Mouse (Mus musculus) neural tube, embryonic 11.5 days (tissue): ENCODE data around the gene Myl7. TPM values are rescaled to one million over a fixed set of nuclear protein-coding genes. Genes with fewer than 3 reads are reported as not detected.
"Not testable (repeated sequence)": the region's sequence is repeated elsewhere in the genome, so short reads cannot be mapped to it uniquely, and the experiment has no call there.

Experiments
- ATAC-seq: fragments of 200-750 bp; cut with Nextera tagmentation; 2 replicates; pipeline ENCODE4 v1.8.0; 2017; ENCODE audit warnings: moderate number of reproducible peaks, mild to moderate bottlenecking, moderate TSS enrichment, moderate library complexity; ENCODE audit not compliant: insufficient read depth, low FRiP score, low TSS enrichment
- DNase-seq: peaks from one replicate; pipeline ENCODE4 v3.0.0-alpha.2; 2015; ENCODE audit warnings: low spot score
- H3K27ac ChIP-seq: fragments of 300-500 bp; sonication (generic); 2 replicates; pipeline ENCODE4 v1.5.1; 2014; ENCODE audit warnings: low read depth, mild to moderate bottlenecking, low read length
- H3K27me3 ChIP-seq: fragments of 300-500 bp; sonication (generic); 2 replicates; pipeline ENCODE4 v1.6.1; 2014; ENCODE audit warnings: mild to moderate bottlenecking, low read length, mixed read lengths; ENCODE audit not compliant: control insufficient read depth, insufficient read depth
- H3K36me3 ChIP-seq: fragments of 300-500 bp; sonication (generic); 2 replicates; pipeline ENCODE4 v1.6.1; 2014; ENCODE audit warnings: mild to moderate bottlenecking, low read length, moderate library complexity, mixed read lengths; ENCODE audit not compliant: control insufficient read depth, insufficient read depth
- H3K4me1 ChIP-seq: fragments of 300-500 bp; sonication (generic); 2 replicates; pipeline ENCODE4 v1.6.1; 2014; ENCODE audit warnings: low read length, mixed read lengths; ENCODE audit not compliant: control insufficient read depth, insufficient read depth
- H3K4me2 ChIP-seq: fragments of 300-500 bp; sonication (generic); 2 replicates; pipeline ENCODE4 v1.6.1; 2014; ENCODE audit warnings: low read depth, mild to moderate bottlenecking, moderate library complexity
- H3K4me3 ChIP-seq: fragments of 300-500 bp; sonication (generic); 2 replicates; pipeline ENCODE4 v1.5.1; 2014; ENCODE audit warnings: low read depth, low read length
- H3K9ac ChIP-seq: fragments of 300-500 bp; sonication (generic); 2 replicates; pipeline ENCODE4 v1.6.1; 2014; ENCODE audit warnings: mild to moderate bottlenecking, low read length
- H3K9me3 ChIP-seq: fragments of 300-500 bp; sonication (generic); 2 replicates; pipeline ENCODE4 v1.6.1; 2016; ENCODE audit warnings: low read length; ENCODE audit not compliant: control insufficient read depth
- WGBS: fragments of 180-500 bp; shearing (Covaris S2); extraction: QIAGEN DNeasy Blood & Tissue Kit; methylation state at CpG from one replicate; pipeline ENCODE4 v1.1.7; 2014; 5-methylcytosine and 5-hydroxymethylcytosine counted together
- polyA plus RNA-seq: library from polyadenylated mRNA; unstranded; fragments of >200 nt; fragmentation: Nextera tagmentation; extraction: Ambion mirVana; gene quantifications from 2 replicates; pipeline ENCODE4 v1.2.1, GENCODE M21; 2014

The Myl7 gene
- polyA plus RNA-seq, 1 experiment from 2014 or later = 16.9 TPM

GRCm38 (mm10) chr11:5899286-5899685 lies 704 bp upstream of the Myl7 start:
- H3K4me1 ChIP-seq = peaks cover 23% of the 10 kb centered on the region
- H3K27me3 ChIP-seq = 0 out of 2 replicates have a peak, but pooled peaks cover 4% of the 10 kb centered on the region

GRCm38 (mm10) chr11:5897839-5898238 lies 743 bp downstream of the Myl7 start:
- Histone ChIP-seq H3K9ac (no peak overlapping the region; the same call in 1 of the 2 replicates), H3K4me3 (no peak overlapping the region), H3K27me3 (0 out of 2 replicates have a peak, but pooled peaks cover 4% of the 10 kb centered on the region), H3K36me3 (no peaks in the 10 kb centered on the region), H3K4me2 (0 out of 2 replicates have a peak overlapping the region, but pooled peaks have one; percentile 7), H3K27ac (no peak overlapping the region), H3K9me3 (no peaks in the 10 kb centered on the region), H3K4me1 (peaks cover 23% of the 10 kb centered on the region)
- 7% methylated on average over 10 of the region's 10 CpGs for WGBS
- no peak for DNase-seq
- no peak for ATAC-seq

More at GRCm38 (mm10) chr11:5899286-5899685, 704 bp upstream of the Myl7 start:
- WGBS = 88% methylated on average over 10 of the region's 10 CpGs
- no peaks in the 10 kb centered on the region for H3K36me3 ChIP-seq
- H3K9ac ChIP-seq = no peak overlapping the region
- H3K4me2 ChIP-seq = no peak overlapping the region
- no peaks in the 10 kb centered on the region for H3K9me3 ChIP-seq
- DNase-seq = no peak
- no peak for ATAC-seq
- no peak overlapping the region for H3K27ac ChIP-seq
- no peak overlapping the region for H3K4me3 ChIP-seq

- no peak overlapping the region for H3K27ac ChIP-seq
- DNase-seq (no peak), ATAC-seq (no peak)
- H3K9me3 ChIP-seq = no peaks in the 10 kb centered on the region
- WGBS = 14% methylated on average over 16 of the region's 16 CpGs
- 0 out of 2 replicates have a peak, but pooled peaks cover 4% of the 10 kb centered on the region for H3K27me3 ChIP-seq
- H3K9ac ChIP-seq = no peak overlapping the region
- no peaks in the 10 kb centered on the region for H3K36me3 ChIP-seq
- no peak overlapping the region for H3K4me3 ChIP-seq
- peaks cover 25% of the 10 kb centered on the region for H3K4me1 ChIP-seq
- no peak overlapping the region for H3K4me2 ChIP-seq
These were observed 1.4 kb downstream of the Myl7 start for GRCm38 (mm10) chr11:5897230-5897629.

GRCm38 (mm10) chr11:5893807-5894206 lies 4.8 kb downstream of the Myl7 start:
- Histone ChIP-seq H3K4me1 (peaks cover 17% of the 10 kb centered on the region; the same call in 1 of the 2 replicates), H3K36me3 (no peaks in the 10 kb centered on the region), H3K27ac (no peak overlapping the region), H3K9me3 (no peaks in the 10 kb centered on the region), H3K9ac (no peak overlapping the region), H3K4me2 (no peak overlapping the region), H3K27me3 (0 out of 2 replicates have a peak, but pooled peaks cover 4% of the 10 kb centered on the region), H3K4me3 (no peak overlapping the region)
- WGBS = 62% methylated on average over 6 of the region's 6 CpGs
- DNase-seq = no peak
- ATAC-seq = no peak

- Histone ChIP-seq H3K36me3 (no peaks in the 10 kb centered on the region), H3K4me2 (no peak overlapping the region), H3K27me3 (0 out of 2 replicates have a peak, but pooled peaks cover 4% of the 10 kb centered on the region), H3K9ac (no peak overlapping the region), H3K9me3 (no peaks in the 10 kb centered on the region), H3K27ac (0 out of 2 replicates have a peak overlapping the region, but pooled peaks have one; percentile 34), H3K4me1 (peaks cover 17% of the 10 kb centered on the region; the same call in 1 of the 2 replicates), H3K4me3 (no peak overlapping the region)
- 53% methylated on average over 4 of the region's 4 CpGs for WGBS
- ATAC-seq = no peak
- DNase-seq = no peak
These were observed 5.7 kb downstream of the Myl7 start for GRCm38 (mm10) chr11:5892810-5893368.

GRCm38 (mm10) chr11:5892151-5892591 lies 6.4 kb downstream of the Myl7 start:
- Histone ChIP-seq H3K4me2 (no peak overlapping the region), H3K4me3 (no peak overlapping the region), H3K9me3 (no peaks in the 10 kb centered on the region), H3K27me3 (no peaks in the 10 kb centered on the region), H3K4me1 (peaks cover 18% of the 10 kb centered on the region), H3K27ac (peak overlapping the region; percentile 34; the same call in 1 of the 2 replicates), H3K36me3 (no peaks in the 10 kb centered on the region), H3K9ac (no peak overlapping the region)
- DNase-seq = no peak
- no peak for ATAC-seq
- 51% methylated on average over 8 of the region's 8 CpGs for WGBS

GRCm38 (mm10) chr11:5888563-5888962 lies 10.0 kb downstream of the Myl7 start:
- not testable (repeated sequence) for DNase-seq, H3K9me3 ChIP-seq, H3K27ac ChIP-seq, H3K9ac ChIP-seq, ATAC-seq, H3K4me3 ChIP-seq, H3K4me2 ChIP-seq, H3K27me3 ChIP-seq, H3K36me3 ChIP-seq
- WGBS = 62% methylated on average over 5 of the region's 5 CpGs
- peaks cover 24% of the 10 kb centered on the region for H3K4me1 ChIP-seq

DNA sequence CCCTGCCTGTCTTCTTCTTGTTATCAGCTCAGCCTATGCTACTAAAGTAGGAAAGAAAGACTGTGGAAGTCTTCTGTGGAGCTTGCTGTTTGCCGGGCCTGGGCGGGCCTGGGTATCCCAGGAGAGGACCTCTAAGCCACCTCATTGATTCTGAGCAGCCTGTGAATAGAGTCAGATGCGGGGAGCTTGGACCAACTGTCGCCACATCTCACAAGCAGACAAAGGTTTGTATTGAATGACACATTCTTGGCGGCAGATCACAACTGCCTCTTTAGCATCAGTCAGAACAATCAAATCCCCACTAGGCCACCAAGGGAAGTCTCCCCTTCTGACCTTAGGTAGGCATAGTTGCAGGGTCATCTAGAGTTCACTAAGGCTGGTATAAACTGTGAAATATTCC lies 11.3 kb downstream of the Myl7 start:
- Histone ChIP-seq H3K4me3 (no peak overlapping the region), H3K9me3 (no peaks in the 10 kb centered on the region), H3K4me2 (no peak overlapping the region), H3K4me1 (peaks cover 20% of the 10 kb centered on the region), H3K27me3 (no peaks in the 10 kb centered on the region), H3K27ac (peak overlapping the region; percentile 64), H3K36me3 (no peaks in the 10 kb centered on the region), H3K9ac (no peak overlapping the region)
- ATAC-seq = peak; percentile 23; the same call in 1 of the 2 replicates
- DNase-seq = peak; percentile 46
- 23% methylated on average over 5 of the region's 5 CpGs for WGBS

GRCm38 (mm10) chr11:5886187-5886586 lies 12.4 kb downstream of the Myl7 start:
- H3K27me3 ChIP-seq = no peaks in the 10 kb centered on the region
- H3K27ac ChIP-seq = no peak overlapping the region; the same call in 1 of the 2 replicates
- H3K9ac ChIP-seq = no peak overlapping the region
- H3K4me2 ChIP-seq = no peak overlapping the region
- DNase-seq = peak; percentile 63
- H3K4me3 ChIP-seq = no peak overlapping the region
- peaks cover 17% of the 10 kb centered on the region for H3K4me1 ChIP-seq
- no peaks in the 10 kb centered on the region for H3K36me3 ChIP-seq
- ATAC-seq = no peak
- 25% methylated on average over 9 of the region's 9 CpGs for WGBS
- no peaks in the 10 kb centered on the region for H3K9me3 ChIP-seq
